Mouse (Mus musculus): ENCODE results near the gene Cfl1. TPM values are rescaled to one million over a fixed set of nuclear protein-coding genes. Genes with fewer than 3 reads are reported as not detected.
"Not testable (repeated sequence)": the region's sequence is repeated elsewhere in the genome, so short reads cannot be mapped to it uniquely, and the experiment has no call there.

Cfl1 gene
- polyA plus RNA-seq, 1 experiment from 2014 or later: 2,930 TPM

DNA sequence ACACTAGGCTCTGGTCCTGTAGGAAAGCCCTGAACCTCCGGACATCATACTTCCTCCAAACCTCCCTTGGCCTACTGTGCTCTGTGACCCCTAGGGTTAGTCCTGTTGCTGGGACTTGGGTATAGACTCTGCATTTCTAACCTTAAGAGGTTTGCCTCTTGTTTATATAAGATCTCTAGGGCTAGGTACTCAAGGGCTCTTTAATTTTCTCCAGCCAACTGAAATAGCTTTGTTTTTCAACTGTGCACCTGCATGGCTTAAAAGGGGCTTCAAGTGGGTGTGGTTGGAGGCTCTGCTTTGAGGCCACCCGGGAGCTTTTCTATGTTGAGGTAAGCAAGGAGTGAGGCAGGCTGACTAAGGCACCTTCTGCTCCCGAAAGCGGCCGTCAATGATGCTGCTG lies 5.8 kb upstream of the Cfl1 start:
- Histone ChIP-seq H3K4me3 (replicated peaks) (no peak overlapping the region), H3K27ac (no peak overlapping the region), H3K4me1 (peaks cover 31% of the 10 kb centered on the region), H3K9me3 (replicated peaks) (no peaks in the 10 kb centered on the region), H3K27me3 (no peaks in the 10 kb centered on the region), H3K36me3 (peaks cover 68% of the 10 kb centered on the region), H3K4me2 (no peak overlapping the region), H3K9ac (no peak overlapping the region)
- 94% methylated on average over 5 of the region's 5 CpGs for WGBS
- no peak for ATAC-seq (replicated peaks; ENCODE audit: low FRiP score)

DNA sequence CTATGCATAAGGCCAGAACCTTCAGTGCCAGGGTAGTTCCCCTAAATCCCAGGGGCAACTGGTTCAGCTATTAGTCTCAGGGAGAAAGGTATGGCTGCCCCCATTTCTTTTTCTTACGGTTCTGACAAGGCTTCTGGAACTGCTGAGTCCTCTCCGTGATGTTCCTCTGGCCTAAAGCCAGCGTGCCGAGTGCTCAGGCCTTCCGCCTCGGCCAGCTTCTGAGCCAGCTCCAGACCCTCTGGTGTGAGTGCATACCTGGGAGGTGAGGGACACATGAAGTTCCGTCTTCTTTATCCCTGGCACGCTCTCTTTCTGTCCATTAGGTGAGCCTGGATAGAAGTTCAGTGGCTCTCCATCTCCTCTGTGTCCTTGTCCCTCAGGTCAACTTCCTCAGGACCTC lies 4.9 kb upstream of the Cfl1 start:
- no peaks in the 10 kb centered on the region for H3K27me3 ChIP-seq
- H3K4me2 ChIP-seq: no peak overlapping the region
- no peak overlapping the region for H3K9ac ChIP-seq
- no peak overlapping the region for H3K27ac ChIP-seq
- H3K4me3 ChIP-seq (replicated peaks): no peak overlapping the region
- no peaks in the 10 kb centered on the region for H3K9me3 ChIP-seq (replicated peaks)
- no peak for ATAC-seq (replicated peaks; ENCODE audit: low FRiP score)
- H3K36me3 ChIP-seq: peaks cover 59% of the 10 kb centered on the region
- 90% methylated on average over 8 of the region's 8 CpGs for WGBS
- H3K4me1 ChIP-seq: peaks cover 37% of the 10 kb centered on the region

DNA sequence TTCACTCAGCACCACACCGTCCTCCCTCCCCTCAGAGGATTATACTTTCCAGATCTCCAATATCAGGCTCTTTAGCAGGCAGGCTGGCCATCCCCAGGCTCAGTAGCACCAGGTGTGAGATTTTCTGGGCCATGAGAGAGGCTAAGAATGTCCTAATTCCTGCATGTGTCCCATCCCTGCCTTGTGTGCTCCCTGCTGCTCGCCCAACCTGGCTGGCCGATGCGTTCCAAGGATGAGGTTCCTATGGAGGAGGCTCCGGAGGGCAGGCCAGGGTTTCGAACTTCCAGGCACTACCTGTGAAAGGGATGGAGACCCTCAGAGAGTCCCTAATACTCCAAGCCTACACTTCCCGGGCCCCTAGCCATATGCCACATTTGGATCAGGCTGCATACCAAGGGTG lies 4.4 kb upstream of the Cfl1 start:
- whole genome bisulfite sequencing: 90% methylated on average over 7 of the region's 7 CpGs
- no peak for ATAC-seq (replicated peaks; ENCODE audit: low FRiP score)
- H3K4me3 ChIP-seq (replicated peaks): no peak overlapping the region
- 0 out of 2 replicates have a peak overlapping the region, but pooled peaks have one; percentile 15 for H3K27ac ChIP-seq
- H3K9ac ChIP-seq: no peak overlapping the region
- H3K4me1 ChIP-seq: peaks cover 37% of the 10 kb centered on the region
- no peak overlapping the region for H3K4me2 ChIP-seq
- H3K9me3 ChIP-seq (replicated peaks): no peaks in the 10 kb centered on the region
- no peaks in the 10 kb centered on the region for H3K27me3 ChIP-seq
- peaks cover 55% of the 10 kb centered on the region for H3K36me3 ChIP-seq

DNA sequence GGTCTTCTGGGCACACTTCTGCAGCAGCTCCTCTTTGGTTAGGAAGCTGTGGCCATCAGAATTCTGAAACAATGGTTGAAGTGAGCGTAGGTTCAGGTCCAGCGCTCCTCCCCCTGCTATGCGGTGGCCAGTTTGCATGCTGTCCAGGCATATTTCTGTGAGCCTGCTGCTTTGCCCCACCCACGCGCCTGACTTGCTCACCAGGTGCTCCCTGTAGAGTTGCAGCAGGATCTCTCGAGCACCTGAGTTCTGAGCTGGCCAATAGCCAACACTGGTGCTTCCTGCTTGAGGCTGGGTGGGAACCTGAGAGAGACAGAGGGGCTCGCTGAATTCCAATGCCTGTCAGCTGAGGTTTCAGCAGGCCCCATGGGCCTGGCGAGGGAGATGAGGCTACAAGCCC lies 4.0 kb upstream of the Cfl1 start:
- no peak overlapping the region for H3K4me3 ChIP-seq (replicated peaks)
- peaks cover 50% of the 10 kb centered on the region for H3K36me3 ChIP-seq
- peaks cover 37% of the 10 kb centered on the region for H3K4me1 ChIP-seq
- no peaks in the 10 kb centered on the region for H3K27me3 ChIP-seq
- no peak overlapping the region for H3K9ac ChIP-seq
- 0 out of 2 replicates have a peak overlapping the region, but pooled peaks have one; percentile 76 for H3K4me2 ChIP-seq
- H3K9me3 ChIP-seq (replicated peaks): no peaks in the 10 kb centered on the region
- no peak for ATAC-seq (replicated peaks; ENCODE audit: low FRiP score)
- H3K27ac ChIP-seq: 0 out of 2 replicates have a peak overlapping the region, but pooled peaks have one; percentile 15
- WGBS: 76% methylated on average over 8 of the region's 8 CpGs

DNA sequence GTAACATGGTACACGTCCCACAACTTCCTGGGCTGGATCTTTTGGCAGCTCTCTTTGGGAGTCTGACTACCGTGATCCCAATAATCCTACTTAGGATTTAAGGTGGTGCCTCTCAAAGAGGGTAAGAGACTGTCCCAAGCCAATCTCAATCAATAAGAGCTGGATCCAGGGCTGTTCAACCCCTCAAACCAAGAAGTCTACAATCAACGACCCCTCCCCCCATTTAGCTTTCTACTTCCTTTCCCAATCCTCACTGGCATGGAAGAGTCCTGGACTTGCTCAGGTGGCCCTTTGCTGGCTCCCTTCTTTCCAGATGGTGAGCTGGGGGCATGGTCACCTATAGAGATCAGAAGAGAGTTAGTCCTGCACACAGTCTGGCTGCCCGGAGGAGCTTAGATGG lies 3.5 kb upstream of the Cfl1 start:
- H3K4me1 ChIP-seq: peaks cover 39% of the 10 kb centered on the region
- peak overlapping the region; percentile 63; the same call in 1 of the 2 replicates for H3K9ac ChIP-seq
- H3K36me3 ChIP-seq: peaks cover 46% of the 10 kb centered on the region
- ATAC-seq (replicated peaks; ENCODE audit: low FRiP score): no peak
- WGBS: 81% methylated on average over 4 of the region's 4 CpGs
- H3K9me3 ChIP-seq (replicated peaks): no peaks in the 10 kb centered on the region
- H3K4me2 ChIP-seq: peak overlapping the region; percentile 76
- H3K27ac ChIP-seq: peak overlapping the region; percentile 100; the same call in 1 of the 2 replicates
- no peaks in the 10 kb centered on the region for H3K27me3 ChIP-seq
- peak overlapping the region; percentile 61 for H3K4me3 ChIP-seq (replicated peaks)

DNA sequence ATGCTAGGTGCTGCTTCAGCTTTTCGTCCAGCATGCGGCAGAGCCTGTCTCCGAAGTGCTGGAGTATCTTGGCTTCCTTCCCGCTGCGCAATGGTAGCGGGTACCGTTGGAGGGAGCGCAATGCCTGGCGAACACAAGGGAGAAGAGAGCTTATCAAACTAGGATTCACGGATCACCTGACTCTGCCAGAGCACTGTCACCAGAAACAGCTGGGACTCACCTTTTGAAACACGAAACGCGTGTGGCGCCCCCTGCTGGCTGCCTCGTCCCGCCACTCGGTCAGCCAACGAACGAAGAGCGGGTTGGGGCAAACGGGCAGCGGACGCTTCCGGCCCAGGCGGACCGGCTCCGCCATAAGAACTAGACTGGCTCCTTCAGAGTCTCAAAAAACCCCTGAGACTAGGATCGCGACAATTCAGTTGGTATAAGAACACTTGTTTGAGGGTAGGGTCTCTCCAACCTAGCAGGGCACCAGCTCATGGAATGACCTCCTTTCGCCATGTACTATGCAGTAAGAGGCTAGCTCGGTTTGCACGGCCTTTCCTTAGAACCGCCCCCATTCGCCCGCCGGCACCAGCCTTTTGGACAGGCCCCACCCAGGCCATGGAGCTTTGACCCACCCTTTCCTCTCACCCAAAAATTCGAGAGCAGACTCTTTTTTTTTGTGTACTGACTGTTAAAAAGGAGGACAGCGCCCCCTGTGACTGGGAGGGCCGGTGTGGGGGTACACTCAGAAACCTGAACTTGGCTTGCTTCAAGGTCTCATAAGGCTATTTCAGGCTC lies 2.3 kb upstream of the Cfl1 start, which contains the start of gene Mus81:
Gene Mus81 (minus strand): TSS at position 635 of the 783 bp plus-strand sequence.
- peaks cover 46% of the 10 kb centered on the region for H3K36me3 ChIP-seq
- H3K9ac ChIP-seq: peak within 1 kb of the TSS; percentile 63
- no peaks in the 10 kb centered on the region for H3K9me3 ChIP-seq (replicated peaks)
- H3K4me2 ChIP-seq: peak within 1 kb of the TSS; percentile 76
- peak; percentile 81 for ATAC-seq (replicated peaks; ENCODE audit: low FRiP score)
- peak within 1 kb of the TSS; percentile 61 for H3K4me3 ChIP-seq (replicated peaks)
- under 1% methylated on average over 39 of the region's 39 CpGs for WGBS
- peaks cover 51% of the 10 kb centered on the region for H3K4me1 ChIP-seq
- no peaks in the 10 kb centered on the region for H3K27me3 ChIP-seq
- H3K27ac ChIP-seq: peak within 1 kb of the TSS; percentile 100

DNA sequence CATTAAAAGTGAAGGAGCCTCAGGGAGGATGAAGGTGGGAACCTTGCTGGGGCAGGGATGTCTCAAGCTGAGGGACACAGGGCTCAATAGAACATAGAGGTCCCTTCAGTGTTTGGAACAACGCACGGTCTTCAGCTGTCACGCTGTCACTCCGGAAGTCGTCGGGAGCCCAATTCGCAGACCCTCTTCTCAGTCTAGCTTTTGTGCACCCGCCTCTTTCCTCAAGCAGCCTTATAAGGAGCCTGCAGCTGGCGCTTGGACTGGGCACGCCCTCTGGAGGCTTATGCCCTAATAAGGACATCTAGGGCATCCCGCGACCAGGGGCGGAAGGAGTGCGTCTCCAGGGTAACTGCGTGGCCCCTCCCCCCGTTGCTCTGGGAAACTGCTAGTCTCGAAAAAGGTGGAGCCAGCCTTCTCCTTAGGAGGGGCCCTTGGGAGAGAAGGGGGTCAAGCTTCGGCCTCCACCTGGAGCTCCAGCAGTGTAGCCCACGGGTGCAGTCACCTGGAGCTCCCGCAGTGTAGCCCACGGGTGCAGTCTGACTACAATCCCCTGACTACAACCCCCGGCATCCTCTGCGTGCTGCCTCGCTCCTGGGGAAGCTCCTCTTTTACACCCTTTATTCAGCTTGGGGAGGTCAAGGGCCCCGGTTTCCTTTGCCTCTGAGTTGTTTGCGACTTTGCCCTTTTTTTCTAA lies 1.2 kb upstream of the Cfl1 start:
- H3K27me3 ChIP-seq: no peaks in the 10 kb centered on the region
- WGBS: under 1% methylated on average over 26 of the region's 26 CpGs

DNA sequence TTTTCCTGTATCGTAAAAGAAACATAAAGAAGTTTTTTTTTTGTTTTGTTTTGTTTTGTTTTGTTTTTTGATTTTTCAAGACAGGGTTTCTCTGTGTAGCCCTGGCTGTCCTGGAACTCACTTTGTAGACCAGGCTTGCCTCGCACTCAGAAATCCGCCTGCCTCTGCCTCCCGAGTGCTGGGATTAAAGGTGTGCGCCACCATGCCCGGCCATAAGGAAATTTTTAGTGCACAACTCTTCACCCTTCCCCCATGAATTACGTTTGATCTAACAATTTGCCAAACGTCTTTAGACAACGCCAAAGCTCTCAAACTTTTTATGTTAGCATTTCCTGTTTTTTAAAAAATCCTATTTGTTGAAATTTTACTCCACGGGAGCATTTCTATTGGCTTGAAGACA lies 534 bp upstream of the Cfl1 start:
- H3K27me3 ChIP-seq; H3K9ac ChIP-seq; ATAC-seq (replicated peaks; ENCODE audit: low FRiP score); H3K9me3 ChIP-seq (replicated peaks): not testable (repeated sequence)
- H3K4me1 ChIP-seq: peaks cover 63% of the 10 kb centered on the region
- peak overlapping the region; percentile 74 for H3K4me3 ChIP-seq (replicated peaks)
- WGBS: 41% methylated on average over 10 of the region's 10 CpGs
- peak overlapping the region; percentile 76 for H3K4me2 ChIP-seq
- peak overlapping the region; percentile 100 for H3K27ac ChIP-seq
- peaks cover 46% of the 10 kb centered on the region for H3K36me3 ChIP-seq

More for the DNA sequence above, 1.2 kb upstream of the Cfl1 start:
- H3K36me3 ChIP-seq: peaks cover 46% of the 10 kb centered on the region
- ATAC-seq (replicated peaks; ENCODE audit: low FRiP score): peak; percentile 81
- H3K4me2 ChIP-seq: peak overlapping the region; percentile 76
- H3K9ac ChIP-seq: peak overlapping the region; percentile 43
- H3K27ac ChIP-seq: peak overlapping the region; percentile 100
- H3K9me3 ChIP-seq (replicated peaks): no peaks in the 10 kb centered on the region
- H3K4me3 ChIP-seq (replicated peaks): peak overlapping the region; percentile 61
- peaks cover 59% of the 10 kb centered on the region for H3K4me1 ChIP-seq

DNA sequence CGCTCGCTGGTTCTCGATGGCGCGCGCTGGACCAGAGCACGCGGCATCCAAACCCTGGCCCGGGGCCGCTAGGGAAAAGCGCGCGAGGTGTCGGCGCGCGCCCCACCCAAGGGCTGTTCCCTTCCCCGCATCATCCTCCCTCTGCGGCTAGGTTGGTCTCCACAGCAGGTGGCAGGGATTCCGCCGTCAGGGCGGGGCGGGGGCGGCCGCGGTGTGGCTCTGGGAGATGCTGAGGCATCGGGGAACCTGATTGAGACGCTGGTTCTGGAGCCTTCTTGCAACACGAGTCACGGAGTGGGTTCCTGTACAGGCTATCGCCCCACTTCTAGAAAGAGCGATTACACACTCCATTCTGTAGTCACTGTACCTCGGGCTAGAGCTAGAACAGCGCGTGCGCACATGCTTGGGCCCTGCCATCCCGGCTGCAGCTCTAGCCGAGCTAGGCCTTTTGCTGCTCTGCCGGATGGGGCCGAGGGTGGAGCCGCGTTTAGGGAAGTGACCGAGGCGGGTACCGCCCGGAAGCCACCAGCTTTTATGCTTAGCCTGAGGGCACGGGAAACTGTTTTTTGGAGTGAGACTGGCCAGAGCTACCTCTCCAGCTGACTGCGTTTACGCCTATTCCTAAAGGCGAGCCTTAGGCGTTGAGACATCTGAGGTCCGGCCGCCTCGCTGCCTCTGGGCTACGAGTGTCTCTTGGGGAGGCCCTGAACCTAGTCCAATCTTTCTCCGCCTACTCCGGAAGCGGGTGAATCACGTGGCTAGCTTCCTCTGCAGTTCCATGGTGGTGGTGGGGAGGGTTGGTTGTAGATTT lies 848 bp downstream of the Cfl1 start:
- WGBS: under 1% methylated on average over 59 of the region's 59 CpGs
- peaks cover 57% of the 10 kb centered on the region for H3K4me1 ChIP-seq
- peak overlapping the region; percentile 100 for H3K27ac ChIP-seq
- peaks cover 46% of the 10 kb centered on the region for H3K36me3 ChIP-seq
- peak overlapping the region; percentile 87 for H3K9ac ChIP-seq
- H3K27me3 ChIP-seq: no peaks in the 10 kb centered on the region
- H3K4me3 ChIP-seq (replicated peaks): peak overlapping the region; percentile 74
- H3K9me3 ChIP-seq (replicated peaks): no peaks in the 10 kb centered on the region
- ATAC-seq (replicated peaks; ENCODE audit: low FRiP score): peak; percentile 13
- peak overlapping the region; percentile 76 for H3K4me2 ChIP-seq

DNA sequence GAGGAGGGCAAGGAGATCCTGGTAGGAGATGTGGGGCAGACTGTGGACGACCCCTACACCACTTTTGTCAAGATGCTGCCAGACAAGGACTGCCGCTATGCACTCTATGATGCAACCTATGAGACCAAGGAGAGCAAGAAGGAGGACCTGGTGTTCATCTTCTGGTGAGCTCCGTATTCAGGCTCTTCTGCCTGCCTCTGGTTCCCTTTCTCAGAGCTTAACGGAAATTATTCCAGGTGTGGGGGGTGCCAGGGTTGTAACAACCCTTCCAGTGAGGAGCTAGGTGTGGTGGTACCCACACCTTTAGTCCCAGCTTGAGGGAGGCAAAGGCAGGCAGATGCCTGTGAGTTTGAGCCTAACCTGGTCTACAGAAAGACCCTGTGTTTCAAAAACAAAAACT lies 2.4 kb downstream of the Cfl1 start:
- Histone ChIP-seq H3K36me3 (peaks cover 60% of the 10 kb centered on the region), H3K9me3 (replicated peaks) (no peaks in the 10 kb centered on the region), H3K4me1 (peaks cover 42% of the 10 kb centered on the region), H3K4me3 (replicated peaks) (no peak overlapping the region; the same call in 1 of the 2 replicates), H3K4me2 (peak overlapping the region; percentile 76), H3K27ac (no peak overlapping the region), H3K27me3 (no peaks in the 10 kb centered on the region), H3K9ac (0 out of 2 replicates have a peak overlapping the region, but pooled peaks have one; percentile 87)
- ATAC-seq (replicated peaks; ENCODE audit: low FRiP score): no peak
- WGBS: 79% methylated on average over 4 of the region's 4 CpGs

DNA sequence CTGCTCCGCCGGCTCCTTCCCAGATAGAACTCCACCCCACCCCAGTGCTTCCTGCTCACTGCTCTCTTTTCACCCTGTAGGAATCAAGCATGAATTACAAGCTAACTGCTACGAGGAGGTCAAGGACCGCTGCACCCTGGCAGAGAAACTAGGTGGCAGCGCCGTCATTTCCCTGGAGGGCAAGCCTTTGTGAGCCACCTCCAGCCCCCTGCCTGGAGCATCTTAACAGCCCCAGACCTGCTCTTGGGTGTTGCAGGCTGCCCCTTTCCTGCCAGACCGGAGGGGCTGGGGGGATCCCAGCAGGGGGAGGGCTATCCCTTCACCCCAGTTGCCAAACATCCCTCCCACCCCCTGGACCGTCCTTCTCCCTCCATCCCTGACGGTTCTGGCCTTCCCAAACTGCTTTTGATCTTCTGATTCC lies 3.1 kb downstream of the Cfl1 start:
- H3K9me3 ChIP-seq (replicated peaks); H3K27me3 ChIP-seq; H3K4me2 ChIP-seq; H3K4me3 ChIP-seq (replicated peaks); H3K9ac ChIP-seq; H3K27ac ChIP-seq; ATAC-seq (replicated peaks; ENCODE audit: low FRiP score): not testable (repeated sequence)
- 43% methylated on average over 9 of the region's 9 CpGs for WGBS
- peaks cover 40% of the 10 kb centered on the region for H3K4me1 ChIP-seq
- peaks cover 63% of the 10 kb centered on the region for H3K36me3 ChIP-seq
